Mouse (Mus musculus) v-Abl transformed pro-B cells (cell line): ENCODE data around the gene H2al1f.
"Not testable (repeated sequence)": the region's sequence is repeated elsewhere in the genome, so short reads cannot be mapped to it uniquely, and the experiment has no call there.

Experiments used
- in situ Hi-C, 2 experiments: fragments of 400-800 bp; cut with MboI; formaldehyde crosslinking; loops; one replicate each; pipeline ENCODE4 v1.15.1; 2025; ENCODE audit not compliant: unreplicated experiment in 2 of 2

H2al1f gene

DNA sequence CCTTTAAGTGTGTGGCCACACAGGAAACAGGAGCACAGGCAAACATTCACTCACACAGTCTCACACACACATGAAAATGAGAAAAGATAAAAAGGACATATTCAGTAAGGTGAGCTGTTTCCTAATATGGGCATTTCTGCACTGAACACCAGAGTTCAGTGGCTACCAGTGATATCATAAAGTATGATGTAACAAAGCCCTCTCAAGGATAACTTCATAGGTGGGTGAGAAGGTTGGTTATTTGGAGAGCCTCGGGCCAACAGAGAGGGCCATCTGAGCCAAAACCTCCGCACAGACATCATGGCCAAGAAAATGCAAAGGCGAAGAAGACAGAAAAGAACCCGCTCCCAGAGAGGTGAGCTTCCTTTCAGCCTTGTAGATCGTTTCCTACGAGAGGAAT lies at the start of gene H2al1f:
TSS of gene H2al1f (plus strand) at position 301 of the 400 bp plus-strand sequence.
- in situ Hi-C loops, result not testable (repeated sequence)

DNA sequence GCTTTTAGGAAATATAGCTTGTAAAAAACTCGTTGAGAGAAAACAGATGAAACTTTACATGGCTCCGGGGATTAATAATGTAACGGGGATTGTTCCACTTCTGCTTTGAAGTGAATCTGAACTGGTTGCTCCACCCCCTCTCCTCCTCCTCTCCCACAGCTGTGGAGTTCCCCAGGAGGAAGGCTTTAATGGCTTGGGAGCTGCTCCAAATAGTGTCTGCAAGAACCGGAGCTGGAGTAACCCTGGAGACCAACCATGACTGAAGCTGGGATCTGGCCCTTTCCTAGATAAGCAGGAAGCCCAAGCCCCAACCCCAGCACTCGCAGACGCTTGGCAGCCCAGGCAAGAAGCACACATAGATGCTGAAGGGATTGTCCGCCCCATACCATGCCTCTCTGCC lies 47.2 kb upstream of the H2al1f start:
- in situ Hi-C loops, result loop anchor here in 1 of 2 experiments (25.0 kb wide), 1 partner anchor 95 kb away; no protein-coding TSS in a partner anchor

DNA sequence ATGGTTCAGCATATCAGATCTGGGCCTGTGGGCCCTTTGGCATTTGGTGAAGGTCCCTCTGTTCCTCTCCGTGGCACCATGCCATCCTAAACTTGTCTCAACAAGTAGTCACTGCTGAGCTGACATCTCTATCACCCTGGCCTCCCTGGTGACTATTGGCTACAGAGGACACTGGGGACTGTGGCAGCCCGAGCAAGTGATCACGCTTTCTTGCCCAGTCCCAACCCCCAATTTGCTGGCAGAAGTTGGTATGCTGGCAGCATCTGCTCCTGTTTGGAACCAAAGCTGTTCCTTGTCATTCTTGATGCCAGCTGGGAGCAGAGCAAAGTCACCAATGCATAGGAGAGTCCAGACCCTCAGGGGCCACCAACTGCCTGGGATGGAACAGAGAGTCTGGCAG lies 45.9 kb upstream of the H2al1f start:
- in situ Hi-C loops, result loop anchor here in 1 of 2 experiments (25.0 kb wide), 1 partner anchor 93 kb away; no protein-coding TSS in a partner anchor

DNA sequence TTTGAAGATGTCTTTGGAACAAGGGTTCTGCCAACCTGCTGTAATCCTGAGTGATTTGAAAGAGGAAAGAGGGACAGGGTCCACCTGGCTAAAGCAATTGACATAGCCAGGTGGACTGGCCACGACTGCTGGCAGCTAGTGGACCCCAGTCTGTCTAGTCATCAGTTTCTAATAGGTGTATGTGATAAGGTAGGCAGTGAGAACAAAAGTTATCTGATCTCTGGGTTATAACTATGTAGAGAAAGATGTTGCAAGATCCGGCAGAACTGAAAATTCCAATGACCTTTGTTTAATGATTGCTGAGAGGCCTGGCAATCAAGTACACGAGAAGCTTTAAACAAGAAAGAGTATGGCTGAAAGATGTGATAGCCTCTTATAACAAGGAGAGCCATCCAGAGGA lies 41.8 kb upstream of the H2al1f start:
- in situ Hi-C loops, result loop anchor here (10.0 to 25.0 kb wide), 2 partner anchors 72 to 89 kb away; no protein-coding TSS in a partner anchor

DNA sequence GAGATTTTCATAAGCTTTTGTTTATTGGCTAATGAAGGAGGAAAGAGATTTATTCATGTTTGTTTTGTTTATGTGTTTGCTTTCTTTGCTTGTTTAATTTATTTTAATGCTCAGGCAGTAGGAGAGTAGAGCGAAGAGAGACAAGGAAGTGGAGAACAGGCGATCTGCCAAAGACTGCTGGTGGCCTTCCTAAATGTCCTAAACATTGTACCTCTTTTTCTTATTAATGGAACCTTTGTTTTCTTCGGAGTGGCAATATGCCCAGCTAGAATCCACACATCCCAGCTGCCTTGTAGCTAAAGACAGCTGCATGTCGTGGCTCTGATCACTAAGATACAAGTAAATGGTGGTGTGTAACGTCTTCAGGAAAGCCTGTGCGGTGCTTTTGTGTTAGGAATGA lies 37.9 kb upstream of the H2al1f start:
- in situ Hi-C loops, result loop anchor here in 1 of 2 experiments (10.0 kb wide), 1 partner anchor 68 kb away; no protein-coding TSS in a partner anchor

DNA sequence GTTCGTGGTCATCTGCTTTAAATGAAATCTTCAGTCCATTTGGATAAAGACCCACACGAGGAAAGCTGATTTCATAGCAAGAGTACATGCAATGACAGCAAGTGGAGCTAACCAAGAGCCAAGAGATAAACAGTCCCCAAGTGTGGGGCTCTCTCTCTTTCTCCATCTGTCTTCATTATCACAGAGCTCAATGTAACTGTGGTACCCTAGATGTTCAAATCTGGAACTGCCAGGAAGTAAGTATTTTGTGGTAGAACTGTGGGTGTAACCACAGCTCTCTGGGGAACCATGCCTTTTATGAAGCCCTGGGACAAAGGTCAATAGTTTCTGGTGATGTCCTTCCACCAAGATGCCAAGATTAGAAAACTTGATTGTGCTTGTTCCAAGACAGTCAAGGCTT lies 34.2 kb upstream of the H2al1f start:
- in situ Hi-C loops, result loop anchor here in 1 of 2 experiments (10.0 kb wide), 1 partner anchor 164 kb away; no protein-coding TSS in a partner anchor

DNA sequence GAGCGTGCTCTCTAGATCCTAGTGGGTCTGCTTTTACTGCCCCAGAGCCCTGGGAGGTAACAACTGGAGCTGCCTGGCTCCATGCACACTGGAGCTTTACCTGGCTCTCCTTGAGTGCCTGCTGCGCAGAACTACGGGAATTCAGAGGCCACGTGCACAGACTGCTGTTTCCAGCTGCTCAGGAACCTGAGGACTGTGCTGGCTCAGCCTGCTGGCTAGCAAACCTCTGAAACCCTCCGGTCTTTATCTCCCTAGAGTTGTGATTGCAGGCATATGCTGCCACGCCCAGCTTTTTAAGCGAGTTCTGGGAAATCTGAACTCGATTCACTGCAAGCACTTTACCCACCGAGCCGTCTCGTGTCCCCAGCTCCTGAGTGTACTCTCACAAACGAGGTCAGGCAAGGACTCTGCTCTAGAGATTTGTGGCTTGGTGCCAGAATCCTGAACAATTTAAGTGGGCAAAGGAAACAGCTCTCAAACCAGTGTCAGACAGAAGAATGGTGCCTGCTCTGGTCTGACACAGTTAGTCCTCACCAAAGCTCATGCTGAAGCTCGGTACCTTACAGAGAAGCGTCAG lies 26.6 kb upstream of the H2al1f start:
- in situ Hi-C loops, result loop anchor here in 1 of 2 experiments (10.0 kb wide), 1 partner anchor 156 kb away; no protein-coding TSS in a partner anchor

DNA sequence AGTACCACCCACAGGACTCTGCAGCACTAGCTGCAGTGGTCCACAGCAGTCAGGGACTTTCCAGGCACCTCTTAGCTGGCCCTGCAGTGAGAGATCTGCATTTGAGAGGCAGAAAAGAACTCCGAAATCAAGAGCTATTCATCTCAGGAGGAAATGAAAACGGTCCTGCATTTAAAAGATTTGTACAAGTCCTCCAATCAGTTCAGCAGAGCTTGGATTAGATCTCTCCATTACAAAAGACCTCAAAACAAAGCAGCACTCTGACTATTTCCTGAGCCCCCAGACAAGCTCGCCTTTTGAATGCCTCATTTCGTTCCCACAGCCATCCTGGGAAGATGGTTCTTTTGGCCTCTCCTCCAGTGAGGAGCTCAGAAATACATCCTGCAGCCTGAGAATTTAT lies 25.7 kb upstream of the H2al1f start:
- in situ Hi-C loops, result loop anchor here in 1 of 2 experiments (10.0 kb wide), 1 partner anchor 156 kb away; no protein-coding TSS in a partner anchor

DNA sequence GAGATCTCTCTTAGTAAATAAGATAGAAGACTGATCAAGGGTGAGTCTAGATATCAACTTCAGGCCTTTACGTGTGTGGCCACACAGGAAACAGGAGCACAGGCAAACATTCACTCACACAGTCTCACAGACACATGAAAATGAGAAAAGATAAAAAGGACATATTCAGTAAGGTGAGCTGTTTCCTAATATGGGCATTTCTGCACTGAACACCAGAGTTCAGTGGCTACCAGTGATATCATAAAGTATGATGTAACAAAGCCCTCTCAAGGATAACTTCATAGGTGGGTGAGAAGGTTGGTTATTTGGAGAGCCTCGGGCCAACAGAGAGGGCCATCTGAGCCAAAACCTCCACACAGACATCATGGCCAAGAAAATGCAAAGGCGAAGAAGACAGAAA lies 16.0 kb upstream of the H2al1f start, which contains the start of gene H2al1a:
TSS of gene H2al1a (plus strand) at position 301 of the 400 bp plus-strand sequence.
- in situ Hi-C loops, result not testable (repeated sequence)

DNA sequence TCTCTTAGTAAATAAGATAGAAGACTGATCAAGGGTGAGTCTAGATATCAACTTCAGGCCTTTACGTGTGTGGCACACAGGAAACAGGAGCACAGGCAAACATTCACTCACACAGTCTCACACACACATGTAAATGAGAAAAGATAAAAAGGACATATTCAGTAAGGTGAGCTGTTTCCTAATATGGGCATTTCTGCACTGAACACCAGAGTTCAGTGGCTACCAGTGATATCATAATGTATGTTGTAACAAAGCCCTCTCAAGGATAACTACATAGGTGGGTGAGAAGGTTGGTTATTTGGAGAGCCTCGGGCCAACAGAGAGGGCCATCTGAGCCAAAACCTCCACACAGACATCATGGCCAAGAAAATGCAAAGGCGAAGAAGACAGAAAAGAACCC lies 12.8 kb upstream of the H2al1f start, which contains the start of gene H2al1b:
TSS of gene H2al1b (plus strand) at position 301 of the 400 bp plus-strand sequence.
- in situ Hi-C loops, result not testable (repeated sequence)

DNA sequence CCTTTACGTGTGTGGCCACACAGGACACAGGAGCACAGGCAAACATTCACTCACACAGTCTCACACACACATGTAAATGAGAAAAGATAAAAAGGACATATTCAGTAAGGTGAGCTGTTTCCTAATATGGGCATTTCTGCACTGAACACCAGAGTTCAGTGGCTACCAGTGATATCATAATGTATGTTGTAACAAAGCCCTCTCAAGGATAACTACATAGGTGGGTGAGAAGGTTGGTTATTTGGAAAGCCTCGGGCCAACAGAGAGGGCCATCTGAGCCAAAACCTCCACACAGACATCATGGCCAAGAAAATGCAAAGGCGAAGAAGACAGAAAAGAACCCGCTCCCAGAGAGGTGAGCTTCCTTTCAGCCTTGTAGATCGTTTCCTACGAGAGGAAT lies 9.6 kb upstream of the H2al1f start, which contains the start of gene H2al1c:
TSS of gene H2al1c (plus strand) at position 301 of the 400 bp plus-strand sequence.
- in situ Hi-C loops, result not testable (repeated sequence)

DNA sequence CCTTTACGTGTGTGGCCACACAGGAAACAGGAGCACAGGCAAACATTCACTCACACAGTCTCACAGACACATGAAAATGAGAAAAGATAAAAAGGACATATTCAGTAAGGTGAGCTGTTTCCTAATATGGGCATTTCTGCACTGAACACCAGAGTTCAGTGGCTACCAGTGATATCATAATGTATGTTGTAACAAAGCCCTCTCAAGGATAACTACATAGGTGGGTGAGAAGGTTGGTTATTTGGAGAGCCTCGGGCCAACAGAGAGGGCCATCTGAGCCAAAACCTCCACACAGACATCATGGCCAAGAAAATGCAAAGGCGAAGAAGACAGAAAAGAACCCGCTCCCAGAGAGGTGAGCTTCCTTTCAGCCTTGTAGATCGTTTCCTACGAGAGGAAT lies 6.4 kb upstream of the H2al1f start, which contains the start of gene H2al1d:
TSS of gene H2al1d (plus strand) at position 301 of the 400 bp plus-strand sequence.
- in situ Hi-C loops, result not testable (repeated sequence)

DNA sequence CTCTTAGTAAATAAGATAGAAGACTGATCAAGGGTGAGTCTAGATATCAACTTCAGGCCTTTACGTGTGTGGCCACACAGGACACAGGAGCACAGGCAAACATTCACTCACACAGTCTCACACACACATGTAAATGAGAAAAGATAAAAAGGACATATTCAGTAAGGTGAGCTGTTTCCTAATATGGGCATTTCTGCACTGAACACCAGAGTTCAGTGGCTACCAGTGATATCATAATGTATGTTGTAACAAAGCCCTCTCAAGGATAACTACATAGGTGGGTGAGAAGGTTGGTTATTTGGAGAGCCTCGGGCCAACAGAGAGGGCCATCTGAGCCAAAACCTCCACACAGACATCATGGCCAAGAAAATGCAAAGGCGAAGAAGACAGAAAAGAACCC lies 3.3 kb upstream of the H2al1f start, which contains the start of gene H2al1e:
TSS of gene H2al1e (plus strand) at position 301 of the 400 bp plus-strand sequence.
- in situ Hi-C loops, result not testable (repeated sequence)

DNA sequence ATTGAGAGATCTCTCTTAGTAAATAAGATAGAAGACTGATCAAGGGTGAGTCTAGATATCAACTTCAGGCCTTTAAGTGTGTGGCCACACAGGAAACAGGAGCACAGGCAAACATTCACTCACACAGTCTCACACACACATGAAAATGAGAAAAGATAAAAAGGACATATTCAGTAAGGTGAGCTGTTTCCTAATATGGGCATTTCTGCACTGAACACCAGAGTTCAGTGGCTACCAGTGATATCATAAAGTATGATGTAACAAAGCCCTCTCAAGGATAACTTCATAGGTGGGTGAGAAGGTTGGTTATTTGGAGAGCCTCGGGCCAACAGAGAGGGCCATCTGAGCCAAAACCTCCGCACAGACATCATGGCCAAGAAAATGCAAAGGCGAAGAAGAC lies 3.0 kb downstream of the H2al1f start, which contains the start of gene H2al1g:
TSS of gene H2al1g (plus strand) at position 301 of the 400 bp plus-strand sequence.
- in situ Hi-C loops, result not testable (repeated sequence)

DNA sequence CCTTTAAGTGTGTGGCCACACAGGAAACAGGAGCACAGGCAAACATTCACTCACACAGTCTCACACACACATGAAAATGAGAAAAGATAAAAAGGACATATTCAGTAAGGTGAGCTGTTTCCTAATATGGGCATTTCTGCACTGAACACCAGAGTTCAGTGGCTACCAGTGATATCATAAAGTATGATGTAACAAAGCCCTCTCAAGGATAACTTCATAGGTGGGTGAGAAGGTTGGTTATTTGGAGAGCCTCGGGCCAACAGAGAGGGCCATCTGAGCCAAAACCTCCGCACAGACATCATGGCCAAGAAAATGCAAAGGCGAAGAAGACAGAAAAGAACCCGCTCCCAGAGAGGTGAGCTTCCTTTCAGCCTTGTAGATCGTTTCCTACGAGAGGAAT lies 6.2 kb downstream of the H2al1f start, which contains the start of gene H2al1h:
TSS of gene H2al1h (plus strand) at position 301 of the 400 bp plus-strand sequence.
- in situ Hi-C loops, result not testable (repeated sequence)

DNA sequence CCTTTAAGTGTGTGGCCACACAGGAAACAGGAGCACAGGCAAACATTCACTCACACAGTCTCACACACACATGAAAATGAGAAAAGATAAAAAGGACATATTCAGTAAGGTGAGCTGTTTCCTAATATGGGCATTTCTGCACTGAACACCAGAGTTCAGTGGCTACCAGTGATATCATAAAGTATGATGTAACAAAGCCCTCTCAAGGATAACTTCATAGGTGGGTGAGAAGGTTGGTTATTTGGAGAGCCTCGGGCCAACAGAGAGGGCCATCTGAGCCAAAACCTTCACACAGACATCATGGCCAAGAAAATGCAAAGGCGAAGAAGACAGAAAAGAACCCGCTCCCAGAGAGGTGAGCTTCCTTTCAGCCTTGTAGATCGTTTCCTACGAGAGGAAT lies 9.4 kb downstream of the H2al1f start, which contains the start of gene H2al1i:
TSS of gene H2al1i (plus strand) at position 301 of the 400 bp plus-strand sequence.
- in situ Hi-C loops, result not testable (repeated sequence)

DNA sequence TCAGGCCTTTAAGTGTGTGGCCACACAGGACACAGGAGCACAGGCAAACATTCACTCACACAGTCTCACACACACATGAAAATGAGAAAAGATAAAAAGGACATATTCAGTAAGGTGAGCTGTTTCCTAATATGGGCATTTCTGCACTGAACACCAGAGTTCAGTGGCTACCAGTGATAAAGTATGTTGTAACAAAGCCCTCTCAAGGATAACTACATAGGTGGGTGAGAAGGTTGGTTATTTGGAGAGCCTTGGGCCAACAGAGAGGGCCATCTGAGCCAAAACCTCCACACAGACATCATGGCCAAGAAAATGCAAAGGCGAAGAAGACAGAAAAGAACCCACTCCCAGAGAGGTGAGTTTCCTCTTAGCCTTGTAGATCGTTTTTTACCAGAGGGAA lies 12.6 kb downstream of the H2al1f start, which contains the start of gene H2al1j:
TSS of gene H2al1j (plus strand) at position 301 of the 400 bp plus-strand sequence.
- in situ Hi-C loops, result not testable (repeated sequence)

DNA sequence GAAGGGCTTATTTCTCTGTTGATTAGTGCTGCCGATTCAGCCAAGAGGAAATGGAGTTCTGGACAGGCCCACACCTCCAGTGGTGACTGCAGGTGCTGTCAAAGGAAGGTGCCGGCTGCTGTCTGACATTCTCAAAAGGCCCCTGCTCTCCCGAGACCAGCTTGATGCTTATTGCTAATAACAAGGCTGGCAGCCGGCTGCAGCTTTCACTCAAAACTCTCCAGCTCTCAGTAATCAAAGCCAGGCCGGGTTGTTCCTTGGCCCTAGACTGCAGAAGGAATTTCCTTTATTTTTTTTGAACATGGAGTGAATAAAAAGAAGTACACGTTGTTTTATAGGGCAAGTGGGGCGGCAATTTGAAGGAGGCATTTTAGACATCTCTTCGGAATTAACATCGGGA lies 30.8 kb downstream of the H2al1f start:
- in situ Hi-C loops, result loop anchor here in 1 of 2 experiments (10.0 kb wide), 1 partner anchor 71 kb away; no protein-coding TSS in a partner anchor

DNA sequence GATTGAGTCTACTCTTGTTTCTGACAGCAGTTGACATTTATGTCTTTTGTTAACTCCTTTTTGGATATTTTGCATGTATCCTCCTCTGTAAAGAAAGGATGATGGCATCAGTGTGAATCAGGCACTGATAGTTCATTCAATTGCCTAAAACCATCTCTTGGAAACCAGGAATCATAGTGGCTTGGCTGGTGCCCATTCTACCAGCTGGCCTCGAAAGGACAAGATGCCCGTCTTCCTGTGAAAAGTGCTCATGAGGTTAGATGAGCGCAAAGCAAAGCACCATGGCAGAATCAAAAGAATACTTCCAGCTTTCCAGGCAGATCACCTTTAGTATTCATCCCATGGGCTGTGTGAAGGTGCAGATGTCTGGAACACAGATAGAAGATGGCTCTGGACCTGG lies 31.8 kb downstream of the H2al1f start:
- in situ Hi-C loops, result loop anchor here in 1 of 2 experiments (10.0 kb wide), 1 partner anchor 72 kb away; no protein-coding TSS in a partner anchor

DNA sequence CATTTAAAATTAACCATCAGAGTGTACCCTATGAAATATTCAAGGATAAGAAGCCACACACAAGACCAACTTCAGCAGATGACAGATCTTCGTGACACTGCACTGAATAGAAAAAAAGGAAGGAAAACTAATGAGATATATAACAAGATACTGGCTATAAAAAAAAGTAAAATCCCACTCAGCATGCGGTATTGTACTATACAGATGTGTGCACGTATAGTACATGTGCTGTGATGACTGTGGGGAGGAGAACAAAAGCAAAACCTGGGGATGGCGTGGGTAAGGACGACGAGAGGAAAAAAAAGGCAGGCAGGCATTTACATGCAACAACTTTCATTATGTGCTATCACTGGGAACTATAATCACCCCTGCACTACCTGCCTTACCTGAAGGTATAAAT lies 45.9 kb downstream of the H2al1f start:
- in situ Hi-C loops, result loop anchor here in 1 of 2 experiments (25.0 kb wide), 1 partner anchor 99 kb away; no protein-coding TSS in a partner anchor

DNA sequence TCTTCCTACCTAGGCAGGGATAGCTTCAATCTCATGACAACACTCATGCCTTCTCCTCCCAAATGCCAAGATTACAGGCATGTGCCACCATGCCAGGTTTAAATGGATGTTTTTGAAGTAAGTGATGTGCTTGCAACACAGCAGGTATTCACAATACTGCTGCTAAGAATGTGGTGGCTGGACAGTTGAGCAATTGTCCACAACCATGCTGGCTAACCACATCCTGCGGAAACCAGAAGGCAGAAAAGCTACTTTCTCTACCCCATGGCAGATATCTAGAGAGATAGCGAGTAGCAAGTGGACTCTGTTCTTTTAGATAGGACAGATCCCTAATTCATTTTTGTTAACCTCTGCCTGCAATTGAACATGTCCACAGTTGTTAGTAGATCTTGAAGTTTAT lies 46.3 kb downstream of the H2al1f start:
- in situ Hi-C loops, result loop anchor here in 1 of 2 experiments (25.0 kb wide), 1 partner anchor 99 kb away; no protein-coding TSS in a partner anchor
